In the genomic region with DNA sequence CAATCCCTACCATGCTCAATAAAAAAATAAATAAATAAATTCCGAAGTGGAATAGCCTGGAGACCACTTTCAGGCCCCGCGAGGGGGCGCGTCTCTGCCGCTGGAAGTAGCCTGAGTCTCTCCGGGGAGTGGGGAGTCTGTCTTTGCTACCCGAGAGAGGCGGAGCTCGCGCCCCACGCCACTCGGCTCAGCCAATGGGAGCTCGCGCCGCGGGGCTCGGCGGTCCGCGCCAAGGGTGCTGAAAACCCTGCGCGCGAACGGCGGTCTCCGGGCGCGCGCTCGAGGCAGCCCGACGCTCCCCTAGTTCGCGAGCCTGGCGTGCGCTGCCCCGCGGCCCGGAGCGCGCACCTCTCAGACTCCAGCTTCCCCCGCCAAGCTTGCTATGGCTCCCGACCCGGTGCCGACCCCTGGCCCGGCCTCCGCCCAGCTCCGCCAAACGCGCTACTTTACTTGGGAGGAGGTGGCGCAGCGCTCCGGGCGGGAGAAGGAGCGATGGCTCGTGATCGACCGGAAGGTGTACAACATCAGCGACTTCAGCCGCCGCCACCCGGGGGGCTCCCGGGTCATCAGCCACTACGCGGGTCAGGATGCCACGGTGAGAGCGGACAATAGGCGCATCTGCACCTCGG, we compare ENCODE assay signal across 8 mouse cellular contexts. TPM values are rescaled to one million over a fixed set of nuclear protein-coding genes. Genes with fewer than 3 reads are reported as not detected.
DNase-seq lines count a peak whose midpoint lies in the region; ATAC-seq lines count a peak whose summit lies in the region.

A gene (plus strand): TSS at position 219 of the 629 bp plus-strand sequence.

- peak within 1 kb of the TSS; percentile 95 for H3K9ac ChIP-seq in hindbrain, embryonic 15.5 days

- peaks cover 24% of the 10 kb centered on the region for H3K36me3 ChIP-seq in hindbrain, embryonic 15.5 days

- peak within 1 kb of the TSS; percentile 75 for H3K4me2 ChIP-seq in hindbrain, embryonic 15.5 days

- H3K4me1 ChIP-seq in hindbrain, embryonic 15.5 days (replicated peaks): peaks cover 48% of the 10 kb centered on the region

- peak; percentile 96 for DNase-seq in R1 (ENCODE audit: low read depth, low spot score)
- DNase-seq in cerebellum, postnatal 25 days: peak; percentile 93 to 96
- peak; percentile 93 to 95 for DNase-seq in frontal cortex, postnatal 36 days (ENCODE audit: low spot score in 2 of 2)
- peak; percentile 89 for DNase-seq in left cerebral cortex, adult 11 months (ENCODE audit: low spot score)
- peak; percentile 94 to 98 for DNase-seq in lung, postnatal 4 days
- peak; percentile 97 for DNase-seq in right cerebral cortex, adult 18-20 months
- peak; percentile 76 for DNase-seq in urinary bladder, postnatal 10 days (ENCODE audit: low spot score)

- peak within 1 kb of the TSS; percentile 80 for H3K4me3 ChIP-seq in hindbrain, embryonic 15.5 days

- peak; percentile 96 for ATAC-seq in hindbrain, embryonic 15.5 days (ENCODE audit: low FRiP score, low read depth)

- H3K9me3 ChIP-seq in hindbrain, embryonic 15.5 days: no peaks in the 10 kb centered on the region

- under 1% methylated on average over 66 of the region's 70 CpGs for WGBS in hindbrain, embryonic 15.5 days

- no peaks in the 10 kb centered on the region for H3K27me3 ChIP-seq in hindbrain, embryonic 15.5 days

- H3K27ac ChIP-seq in hindbrain, embryonic 15.5 days (replicated peaks): peak within 1 kb of the TSS; percentile 96

RNA-seq across cellular contexts. Expression of the gene that starts here (rescaled TPM):
- polyA plus RNA-seq in hindbrain, embryonic 15.5 days (2015; fragmentation: Nextera tagmentation; extraction: Ambion mirVana): 155 and 160 TPM in 2 replicates

Comparison
In these comparisons a context has a peak if more than half of its experiments do, and no peak if none do; other contexts are left out.
1. Peak in every context shown above with its lines: DNase-seq, ATAC-seq, H3K4me3 ChIP-seq and H3K27ac ChIP-seq.